Mouse (Mus musculus) erythroblast, embryonic 14.5 days (primary cell): ENCODE measurements around the gene Cacna2d3.

ENCODE experiments used
- GATA1 ChIP-seq: IDR thresholded peaks from 2 replicates; pipeline ENCODE4 v1.6.1; 2012; ENCODE audit warnings: low read length, inconsistent platforms, mixed read lengths
- TAL1 ChIP-seq: IDR thresholded peaks from 3 replicates; pipeline ENCODE4 v1.6.1; 2012; ENCODE audit warnings: low read length, inconsistent platforms, mixed read lengths

GRCm38 (mm10) chr14:29027276-29027675, 694.4 kb downstream of the Cacna2d3 start:
- TF ChIP-seq TAL1 (no peak), GATA1 (no peak)
